Mouse (Mus musculus) stomach, postnatal 0 days (tissue): Measurements from ENCODE around the gene Aplp1. TPM values are rescaled to one million over a fixed set of nuclear protein-coding genes. Genes with fewer than 3 reads are reported as not detected.

Experiments used
- ATAC-seq: fragments of 200-750 bp; cut with Nextera tagmentation; 2 replicates; pipeline ENCODE4 v1.8.0; 2017; ENCODE audit not compliant: low FRiP score, low TSS enrichment
- DNase-seq: peaks from one replicate; pipeline ENCODE4 v3.0.0-alpha.2; 2016; ENCODE audit warnings: low spot score
- H3K27ac ChIP-seq: fragments of 300-500 bp; sonication (generic); replicated peaks from 2 replicates; pipeline ENCODE4 v1.5.1; 2014; ENCODE audit warnings: mild to moderate bottlenecking, control low read depth
- H3K27me3 ChIP-seq: fragments of 300-500 bp; sonication (generic); 2 replicates; pipeline ENCODE4 v1.6.1; 2014; ENCODE audit warnings: low read length; ENCODE audit not compliant: control insufficient read depth, insufficient read depth
- H3K36me3 ChIP-seq: fragments of 300-500 bp; sonication (generic); 2 replicates; pipeline ENCODE4 v1.6.1; 2014; ENCODE audit warnings: low read length, mixed read lengths; ENCODE audit not compliant: control insufficient read depth, insufficient read depth
- H3K4me1 ChIP-seq: fragments of 300-500 bp; sonication (generic); replicated peaks from 2 replicates; pipeline ENCODE4 v1.6.1; 2014; ENCODE audit warnings: antibody characterized with exemption; ENCODE audit not compliant: control insufficient read depth, insufficient read depth
- H3K4me2 ChIP-seq: fragments of 300-500 bp; sonication (generic); replicated peaks from 2 replicates; pipeline ENCODE4 v1.6.1; 2014; ENCODE audit warnings: low read depth, mild to moderate bottlenecking, control low read depth, moderate library complexity
- H3K4me3 ChIP-seq: fragments of 300-500 bp; sonication (generic); 2 replicates; pipeline ENCODE4 v1.5.1; 2014; ENCODE audit warnings: low read depth, low read length, control low read depth
- H3K9ac ChIP-seq: fragments of 300-500 bp; sonication (generic); 2 replicates; pipeline ENCODE4 v1.6.1; 2014; ENCODE audit warnings: mild to moderate bottlenecking, low read length, control low read depth, mixed read lengths
- H3K9me3 ChIP-seq: fragments of 300-500 bp; sonication (generic); 2 replicates; pipeline ENCODE4 v1.6.1; 2016; ENCODE audit warnings: low read length; ENCODE audit not compliant: control insufficient read depth
- CTCF ChIP-seq: IDR thresholded peaks from 2 replicates; pipeline ENCODE4 v1.5.1; 2016; ENCODE audit warnings: antibody characterized with exemption, low read depth, mild to moderate bottlenecking, moderate library complexity
- EP300 ChIP-seq: optimal IDR thresholded peaks from 2 replicates; pipeline ENCODE3; 2016; ENCODE audit warnings: antibody characterized with exemption
- WGBS: fragments of 180-500 bp; shearing (Covaris S2); extraction: QIAGEN DNeasy Blood & Tissue Kit; methylation state at CpG from one replicate; pipeline ENCODE4 v1.1.7; 2014; 5-methylcytosine and 5-hydroxymethylcytosine counted together
- polyA plus RNA-seq: library from polyadenylated mRNA; unstranded; fragments of >200 nt; fragmentation: Nextera tagmentation; extraction: Ambion mirVana; gene quantifications from 2 replicates; pipeline ENCODE4 v1.2.1, GENCODE M21; 2015

Aplp1 gene
- polyA plus RNA-seq, 1 experiment from 2014 or later: 21.7 TPM

DNA sequence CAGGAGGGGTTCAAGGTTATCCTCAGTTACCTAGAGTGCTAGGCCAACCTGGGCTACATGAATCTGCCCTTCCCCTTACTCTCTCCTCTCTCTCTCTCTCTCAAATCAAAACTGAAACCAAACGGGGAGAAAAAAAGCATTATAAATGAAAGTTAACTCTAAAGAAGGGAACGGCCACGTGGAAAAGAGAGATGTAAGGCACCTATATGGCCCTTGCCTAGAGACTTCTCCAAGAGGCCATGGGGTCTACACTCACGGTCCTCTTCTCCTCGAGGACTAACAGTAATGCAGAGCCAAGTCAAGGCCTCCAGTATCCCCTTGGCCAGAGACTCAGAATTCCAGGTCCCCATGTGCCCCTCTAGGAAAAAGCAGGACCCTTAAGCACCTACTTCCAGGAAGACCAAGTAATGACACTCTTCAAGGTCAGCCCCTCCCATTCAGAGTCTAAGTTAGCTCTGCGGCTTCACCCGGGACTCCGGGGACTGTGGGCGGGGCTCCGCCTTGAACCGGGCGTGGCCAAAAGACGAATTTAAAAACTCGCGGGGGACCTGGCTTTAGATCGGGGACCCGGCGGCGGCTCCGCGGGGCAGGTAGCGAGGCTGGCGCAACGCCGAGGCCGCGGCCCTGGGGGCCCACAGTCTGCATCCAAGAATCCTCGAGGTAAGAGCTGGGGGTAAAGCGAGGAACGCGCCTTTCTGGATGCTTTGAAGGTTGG lies 24.0 kb downstream of the Aplp1 start, which contains the start of gene Nfkbid:
Gene Nfkbid (plus strand): TSS at position 558 of the 715 bp plus-strand sequence.
- H3K9me3 ChIP-seq: no peaks in the 10 kb centered on the region
- 6% methylated on average over 31 of the region's 31 CpGs for WGBS
- H3K27ac ChIP-seq: peak within 1 kb of the TSS; percentile 53
- H3K4me1 ChIP-seq: no peaks in the 10 kb centered on the region
- peak; percentile 36; the same call in 1 of the 2 replicates for ATAC-seq
- H3K27me3 ChIP-seq: no peaks in the 10 kb centered on the region
- peak within 1 kb of the TSS; percentile 52 for H3K9ac ChIP-seq
- H3K4me3 ChIP-seq: peak within 1 kb of the TSS; percentile 47
- no peaks in the 10 kb centered on the region for H3K36me3 ChIP-seq
- H3K4me2 ChIP-seq: peak within 1 kb of the TSS; percentile 89
- DNase-seq: peak; percentile 74
- TF ChIP-seq CTCF (no peak), EP300 (no peak)

DNA sequence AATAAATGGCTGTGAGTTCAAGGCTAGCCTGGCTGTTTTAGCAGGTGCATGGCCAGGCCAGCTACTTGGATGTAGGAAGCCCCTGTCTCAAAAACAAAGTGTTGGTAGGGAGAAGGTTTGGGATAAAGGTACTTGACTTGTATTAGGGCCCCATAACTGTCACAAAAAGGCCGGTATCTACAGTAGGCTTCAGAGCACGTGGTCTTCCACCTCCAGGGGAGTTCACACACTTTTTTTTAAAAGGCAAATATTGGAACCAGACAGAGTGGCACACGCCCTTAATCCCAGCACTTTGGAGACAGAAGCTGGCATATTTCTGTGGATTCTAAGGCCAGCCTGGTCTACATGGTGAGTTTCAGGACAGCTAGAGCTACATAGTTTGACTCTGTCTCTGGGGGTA lies 24.7 kb downstream of the Aplp1 start:
- Histone ChIP-seq H3K4me2 (no peak overlapping the region), H3K9ac (no peak overlapping the region), H3K36me3 (no peaks in the 10 kb centered on the region), H3K27me3 (no peaks in the 10 kb centered on the region), H3K4me3 (no peak overlapping the region), H3K9me3 (no peaks in the 10 kb centered on the region), H3K27ac (no peak overlapping the region), H3K4me1 (no peaks in the 10 kb centered on the region)
- no peak for TF ChIP-seq CTCF
- no peak for DNase-seq
- ATAC-seq: no peak
- WGBS: 48% methylated on average over 3 of the region's 3 CpGs

DNA sequence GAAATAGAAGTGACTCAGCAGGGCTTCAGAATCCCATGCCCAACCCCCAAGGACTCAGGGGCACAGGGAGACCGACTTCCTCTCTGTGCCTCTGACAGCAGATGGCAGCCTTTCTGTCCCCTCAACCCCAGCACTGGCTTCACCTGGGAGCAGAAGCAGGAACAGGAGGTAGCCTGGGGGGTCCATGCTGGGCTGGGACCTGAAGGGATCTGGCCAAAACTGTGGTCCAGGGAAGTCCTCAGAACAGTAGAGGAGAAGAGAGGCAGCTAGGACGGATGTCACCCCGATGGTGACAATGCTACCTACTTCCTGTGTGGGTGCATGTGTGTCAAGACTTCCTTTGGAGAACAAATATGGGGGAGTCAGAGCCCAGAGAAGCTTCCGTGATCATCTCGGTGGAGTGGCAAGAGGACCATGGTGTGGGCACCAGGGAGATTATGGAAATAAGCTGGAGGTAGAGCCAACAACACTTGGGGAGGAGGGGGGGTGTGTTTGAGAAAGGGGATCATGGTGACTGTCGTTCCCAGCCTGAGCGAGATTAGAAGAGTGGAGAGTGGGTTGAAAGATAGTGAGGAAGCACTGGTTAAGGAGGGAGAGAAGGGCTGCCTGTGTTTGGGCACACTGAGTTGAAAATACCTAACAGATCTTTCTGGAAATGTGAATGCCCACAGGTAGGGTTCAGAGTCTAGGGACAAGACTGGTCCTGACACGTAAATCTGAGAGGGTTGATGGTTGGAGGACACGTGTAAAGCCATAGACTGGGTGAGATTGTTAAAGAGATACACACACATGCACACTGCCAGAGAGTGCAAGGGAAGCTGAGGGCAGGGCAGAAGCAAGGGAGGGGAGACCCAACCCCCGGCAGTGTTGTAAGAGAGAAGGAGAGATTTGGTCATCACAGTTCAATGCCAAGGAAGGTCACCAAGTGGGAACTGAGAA lies 25.5 kb downstream of the Aplp1 start, which contains the start of gene Hcst:
Gene Hcst (minus strand): TSS at position 294 of the 939 bp plus-strand sequence.
- DNase-seq (no peak), ATAC-seq (no peak)
- H3K4me2 ChIP-seq: no peak within 1 kb of the TSS
- no peaks in the 10 kb centered on the region for H3K4me1 ChIP-seq
- no peaks in the 10 kb centered on the region for H3K9me3 ChIP-seq
- H3K27me3 ChIP-seq: no peaks in the 10 kb centered on the region
- H3K27ac ChIP-seq: no peak within 1 kb of the TSS
- H3K4me3 ChIP-seq: no peak within 1 kb of the TSS
- no peak within 1 kb of the TSS for H3K9ac ChIP-seq
- H3K36me3 ChIP-seq: no peaks in the 10 kb centered on the region
- WGBS: 66% methylated on average over 10 of the region's 10 CpGs
- TF ChIP-seq EP300 (no peak), CTCF (no peak)

DNA sequence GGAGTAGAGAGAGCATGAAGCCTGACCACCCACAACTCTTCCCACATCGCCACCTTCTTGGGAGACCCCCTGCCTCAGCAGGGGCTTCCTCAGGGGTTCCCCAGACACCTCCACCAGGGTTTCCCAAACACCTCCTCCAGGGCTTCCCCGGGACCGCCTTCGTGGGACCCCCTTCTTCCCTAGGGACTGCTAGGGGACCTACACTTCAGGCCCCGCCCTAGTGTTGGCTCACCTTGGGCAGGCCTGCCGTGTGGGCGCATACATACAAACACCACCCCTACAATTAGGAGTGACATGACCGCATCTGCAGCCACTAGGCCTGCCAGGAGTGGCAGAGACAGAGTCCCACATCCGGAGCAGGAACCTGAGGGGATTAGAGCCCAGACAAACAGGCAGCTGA lies 27.5 kb downstream of the Aplp1 start:
- H3K4me2 ChIP-seq: no peak overlapping the region
- no peak overlapping the region for H3K27ac ChIP-seq
- ATAC-seq: no peak
- WGBS: 59% methylated on average over 9 of the region's 9 CpGs
- H3K9ac ChIP-seq: no peak overlapping the region
- no peaks in the 10 kb centered on the region for H3K27me3 ChIP-seq
- no peak overlapping the region for H3K4me3 ChIP-seq
- H3K9me3 ChIP-seq: no peaks in the 10 kb centered on the region
- no peaks in the 10 kb centered on the region for H3K36me3 ChIP-seq
- TF ChIP-seq CTCF (no peak), EP300 (no peak)
- DNase-seq: no peak
- no peaks in the 10 kb centered on the region for H3K4me1 ChIP-seq

DNA sequence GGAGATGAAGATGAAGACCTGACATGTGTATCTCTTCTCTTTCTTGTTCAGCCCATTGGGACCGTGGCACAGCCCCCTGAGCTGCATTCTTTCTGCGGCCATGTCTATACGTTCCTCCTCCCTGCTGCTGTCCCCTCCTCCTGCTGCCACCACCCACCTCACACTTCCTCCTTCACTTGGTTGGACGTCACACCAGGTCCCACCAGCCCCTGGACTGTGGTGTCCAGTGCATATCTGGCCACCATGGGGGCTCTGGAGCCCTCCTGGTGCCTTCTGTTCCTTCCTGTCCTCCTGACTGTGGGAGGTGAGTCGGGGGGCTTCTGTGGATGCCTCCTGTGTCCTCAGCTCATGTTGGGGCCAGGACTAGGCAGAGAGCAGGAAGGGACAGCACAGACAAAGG lies 31.7 kb downstream of the Aplp1 start, which contains the start of gene Tyrobp:
Gene Tyrobp (plus strand): TSS at position 165 of the 400 bp plus-strand sequence.
- H3K9me3 ChIP-seq: no peaks in the 10 kb centered on the region
- H3K36me3 ChIP-seq: no peaks in the 10 kb centered on the region
- H3K4me1 ChIP-seq: no peaks in the 10 kb centered on the region
- no peaks in the 10 kb centered on the region; the same call in 1 of the 2 replicates for H3K27me3 ChIP-seq
- H3K4me2 ChIP-seq: no peak within 1 kb of the TSS
- no peak for ATAC-seq
- no peak within 1 kb of the TSS for H3K9ac ChIP-seq
- no peak for TF ChIP-seq CTCF
- TF ChIP-seq EP300: no peak
- no peak for DNase-seq
- H3K4me3 ChIP-seq: no peak within 1 kb of the TSS
- 0 out of 2 replicates have a peak within 1 kb of the TSS, but pooled peaks have one; percentile 18 for H3K27ac ChIP-seq
- 51% methylated on average over 5 of the region's 5 CpGs for WGBS
